Mouse (Mus musculus) left cerebral cortex, postnatal 36 days (tissue): Measurements from ENCODE around the gene Trim31. TPM values are rescaled to one million over a fixed set of nuclear protein-coding genes. Genes with fewer than 3 reads are reported as not detected.

ENCODE experiments used
- DNase-seq, 2 experiments: peaks; one replicate each; pipeline ENCODE4 v3.0.0; 2021 to 2022; ENCODE audit warnings: low spot score in 2 of 2, mixed read lengths in 1 of 2
- intact Hi-C: fragments of 180-260 bp; cut with DNase I; formaldehyde crosslinking; loops from one replicate; pipeline ENCODE4 v1.15.1; 2025
- total RNA-seq, 2 experiments: library from RNA; stranded (reverse); gene quantifications; 2 replicates each; pipeline ENCODE4 v1.2.3; 2021

Trim31 gene
- total RNA-seq, 2 experiments from 2014 or later: not detected

GRCm38 (mm10) chr17:36938056-36938455 lies 40.1 kb downstream of the Trim31 start:
- DNase-seq: no peak
- intact Hi-C loops: no loop called here

GRCm38 (mm10) chr17:36942391-36942790 lies 44.5 kb downstream of the Trim31 start:
- peak; percentile 75 to 84 for DNase-seq
- intact Hi-C loops: no loop called here

GRCm38 (mm10) chr17:36942791-36943471 lies 45.0 kb downstream of the Trim31 start, which contains the start of gene Rnf39:
Gene Rnf39 (plus strand): TSS chr17:36942918.
- DNase-seq: peak; percentile 62 to 72
- intact Hi-C loops: no loop called here

- intact Hi-C loops: no loop called here
- DNase-seq: no peak
Measured at GRCm38 (mm10) chr17:36943691-36944090, 45.8 kb downstream of the Trim31 start.

GRCm38 (mm10) chr17:36944121-36944775 lies 46.3 kb downstream of the Trim31 start:
- peak in 1 of 2 experiments; percentile 19 for DNase-seq
- intact Hi-C loops: no loop called here

GRCm38 (mm10) chr17:36947051-36947819 lies 49.3 kb downstream of the Trim31 start:
- intact Hi-C loops: no loop called here
- DNase-seq: peak; percentile 67 to 71

- intact Hi-C loops: no loop called here
Measured at GRCm38 (mm10) chr17:36948286-36948685, 50.4 kb downstream of the Trim31 start.

GRCm38 (mm10) chr17:36949265-36949664 lies 51.3 kb downstream of the Trim31 start:
- DNase-seq: no peak
- intact Hi-C loops: no loop called here

More at GRCm38 (mm10) chr17:36948286-36948685, 50.4 kb downstream of the Trim31 start:
- DNase-seq: no peak

GRCm38 (mm10) chr17:36950981-36951947 lies 53.3 kb downstream of the Trim31 start, which contains the start of gene Ppp1r11:
Gene Ppp1r11 (minus strand): TSS chr17:36951741.
- DNase-seq: peak; percentile 95 to 96
- intact Hi-C loops: no loop called here

GRCm38 (mm10) chr17:36952631-36953030 lies 54.7 kb downstream of the Trim31 start:
- no peak for DNase-seq
- intact Hi-C loops: no loop called here

GRCm38 (mm10) chr17:36953062-36953461 lies 55.1 kb downstream of the Trim31 start:
- DNase-seq: no peak
- intact Hi-C loops: no loop called here

GRCm38 (mm10) chr17:36957999-36958743 lies 60.3 kb downstream of the Trim31 start, which contains the start of the genes Znrd1 and Znrd1as:
Gene Znrd1 (minus strand): TSS chr17:36958559.
Gene Znrd1as (plus strand): TSS chr17:36958592.
- intact Hi-C loops: loop anchor here (1.0 to 2.0 kb wide), 2 partner anchors 39 to 87 kb away; partner anchors contain the start of gene Gabbr1
- DNase-seq: peak; percentile 95 to 96

- intact Hi-C loops: loop anchor here (1.0 to 2.0 kb wide), 2 partner anchors 38 to 86 kb away; partner anchors contain the start of gene Gabbr1
Measured at GRCm38 (mm10) chr17:36958884-36959283, 61.0 kb downstream of the Trim31 start.

More at GRCm38 (mm10) chr17:36958884-36959283, 61.0 kb downstream of the Trim31 start:
- no peak for DNase-seq

Other genes with a start within 250 kb of the Trim31 start
- gene H2-M1, start 225.9 kb upstream of the Trim31 start, total RNA-seq: not detected
- gene H2-M10.5, start 125.2 kb upstream of the Trim31 start, total RNA-seq: not detected
- not detected for gene H2-M10.6, start 85.9 kb upstream of the Trim31 start, total RNA-seq
- 10 to 100 TPM; 18.1 to 20.4 TPM for gene Trim26, start 61.0 kb upstream of the Trim31 start, total RNA-seq
- gene Trim15, start 30.9 kb upstream of the Trim31 start, total RNA-seq: not detected
- not detected for gene Trim10, start 28.5 kb upstream of the Trim31 start, total RNA-seq
- gene Trim40, start 8.0 kb upstream of the Trim31 start, total RNA-seq: not detected
- 1 to 10 TPM; 7.1 to 9.9 TPM for gene Rnf39, start 44.8 kb downstream of the Trim31 start, total RNA-seq
- gene Ppp1r11, start 53.6 kb downstream of the Trim31 start, total RNA-seq: 100 to 1,000 TPM; 126 to 130 TPM
- gene Znrd1, start 60.4 kb downstream of the Trim31 start, total RNA-seq: 10 to 100 TPM; 32.1 to 33.5 TPM
- 1 to 10 TPM; 3.6 to 3.8 TPM for gene Znrd1as, start 60.5 kb downstream of the Trim31 start, total RNA-seq
- not detected for gene 2410137M14Rik, start 83.1 kb downstream of the Trim31 start, total RNA-seq
- gene H2-M5, start 91.4 kb downstream of the Trim31 start, total RNA-seq: 1 to 10 TPM in 1 of 2 experiments, under 1 TPM in 1; 0.69 to 1.2 TPM
- gene Zfp57, start 103.0 kb downstream of the Trim31 start, total RNA-seq: 10 to 100 TPM; 11.5 to 20.4 TPM
- gene Mog, start 125.3 kb downstream of the Trim31 start, total RNA-seq: 10 to 100 TPM; 48.3 to 87.0 TPM
- 100 to 1,000 TPM; 679 to 696 TPM for gene Gabbr1, start 147.8 kb downstream of the Trim31 start, total RNA-seq
- gene Olfr90, start 190.4 kb downstream of the Trim31 start, total RNA-seq: not detected
- not detected for gene Olfr91, start 200.2 kb downstream of the Trim31 start, total RNA-seq
- gene Olfr92, start 222.0 kb downstream of the Trim31 start, total RNA-seq: not detected